Mouse (Mus musculus): Measurements from ENCODE around the gene Ank3. TPM values are rescaled to one million over a fixed set of nuclear protein-coding genes. Genes with fewer than 3 reads are reported as not detected.

Ank3 gene
- polyA plus RNA-seq, 1 experiment from 2014 or later, result 19.0 TPM

GRCm38 (mm10) chr10:69369321-69369720, 29.3 kb upstream of the Ank3 start:
- 74% methylated on average over 6 of the region's 6 CpGs for WGBS
- no peak overlapping the region for H3K4me2 ChIP-seq (ENCODE audit: low read depth, low read length)
- no peak overlapping the region for H3K27ac ChIP-seq (ENCODE audit: low read length)
- H3K36me3 ChIP-seq (ENCODE audit: control insufficient read depth, insufficient read depth, low read length), result no peaks in the 10 kb centered on the region
- no peaks in the 10 kb centered on the region for H3K4me1 ChIP-seq (replicated peaks; ENCODE audit: control insufficient read depth, insufficient read depth, low read length)
- H3K27me3 ChIP-seq (ENCODE audit: control insufficient read depth, insufficient read depth, low read depth, low read length), result no peaks in the 10 kb centered on the region
- no peak for ATAC-seq (ENCODE audit: low read depth)
- no peak overlapping the region for H3K4me3 ChIP-seq (ENCODE audit: low read length)
- H3K9me3 ChIP-seq (ENCODE audit: control insufficient read depth, low read length), result no peaks in the 10 kb centered on the region
- H3K9ac ChIP-seq (ENCODE audit: low read length), result no peak overlapping the region

- Histone ChIP-seq H3K27me3 (ENCODE audit: control insufficient read depth, insufficient read depth, low read depth, low read length) (no peaks in the 10 kb centered on the region), H3K4me1 (replicated peaks; ENCODE audit: control insufficient read depth, insufficient read depth, low read length) (no peaks in the 10 kb centered on the region), H3K4me2 (ENCODE audit: low read depth, low read length) (no peak overlapping the region), H3K36me3 (ENCODE audit: control insufficient read depth, insufficient read depth, low read length) (no peaks in the 10 kb centered on the region), H3K9ac (ENCODE audit: low read length) (no peak overlapping the region), H3K27ac (ENCODE audit: low read length) (no peak overlapping the region), H3K4me3 (ENCODE audit: low read length) (no peak overlapping the region), H3K9me3 (ENCODE audit: control insufficient read depth, low read length) (no peaks in the 10 kb centered on the region)
- ATAC-seq (ENCODE audit: low read depth), result no peak
- 10% methylated on average over 10 of the region's 10 CpGs for WGBS
These were observed 27.1 kb upstream of the Ank3 start for GRCm38 (mm10) chr10:69371441-69371840.

GRCm38 (mm10) chr10:69372061-69372460, 26.5 kb upstream of the Ank3 start:
- 81% methylated on average over 14 of the region's 14 CpGs for WGBS
- no peaks in the 10 kb centered on the region for H3K27me3 ChIP-seq (ENCODE audit: control insufficient read depth, insufficient read depth, low read depth, low read length)

GRCm38 (mm10) chr10:69373796-69374550, 24.6 kb upstream of the Ank3 start:
- 61% methylated on average over 10 of the region's 10 CpGs for WGBS
- Histone ChIP-seq H3K4me3 (ENCODE audit: low read length) (no peak overlapping the region), H3K9ac (ENCODE audit: low read length) (no peak overlapping the region), H3K27ac (ENCODE audit: low read length) (no peak overlapping the region), H3K36me3 (ENCODE audit: control insufficient read depth, insufficient read depth, low read length) (no peaks in the 10 kb centered on the region), H3K27me3 (ENCODE audit: control insufficient read depth, insufficient read depth, low read depth, low read length) (no peaks in the 10 kb centered on the region), H3K4me2 (ENCODE audit: low read depth, low read length) (no peak overlapping the region), H3K4me1 (replicated peaks; ENCODE audit: control insufficient read depth, insufficient read depth, low read length) (no peaks in the 10 kb centered on the region), H3K9me3 (ENCODE audit: control insufficient read depth, low read length) (no peaks in the 10 kb centered on the region)
- no peak for ATAC-seq (ENCODE audit: low read depth)

More at GRCm38 (mm10) chr10:69372061-69372460, 26.5 kb upstream of the Ank3 start:
- Histone ChIP-seq H3K36me3 (ENCODE audit: control insufficient read depth, insufficient read depth, low read length) (no peaks in the 10 kb centered on the region), H3K9ac (ENCODE audit: low read length) (no peak overlapping the region), H3K27ac (ENCODE audit: low read length) (no peak overlapping the region), H3K4me3 (ENCODE audit: low read length) (no peak overlapping the region), H3K4me2 (ENCODE audit: low read depth, low read length) (no peak overlapping the region), H3K4me1 (replicated peaks; ENCODE audit: control insufficient read depth, insufficient read depth, low read length) (no peaks in the 10 kb centered on the region), H3K9me3 (ENCODE audit: control insufficient read depth, low read length) (no peaks in the 10 kb centered on the region)
- ATAC-seq (ENCODE audit: low read depth), result no peak

GRCm38 (mm10) chr10:69375154-69375553, 23.4 kb upstream of the Ank3 start:
- no peaks in the 10 kb centered on the region for H3K9me3 ChIP-seq (ENCODE audit: control insufficient read depth, low read length)
- H3K27me3 ChIP-seq (ENCODE audit: control insufficient read depth, insufficient read depth, low read depth, low read length), result no peaks in the 10 kb centered on the region
- no peak for ATAC-seq (ENCODE audit: low read depth)
- H3K4me3 ChIP-seq (ENCODE audit: low read length), result no peak overlapping the region
- H3K36me3 ChIP-seq (ENCODE audit: control insufficient read depth, insufficient read depth, low read length), result no peaks in the 10 kb centered on the region
- H3K9ac ChIP-seq (ENCODE audit: low read length), result no peak overlapping the region
- no peaks in the 10 kb centered on the region for H3K4me1 ChIP-seq (replicated peaks; ENCODE audit: control insufficient read depth, insufficient read depth, low read length)
- 46% methylated on average over 7 of the region's 7 CpGs for WGBS
- H3K4me2 ChIP-seq (ENCODE audit: low read depth, low read length), result no peak overlapping the region
- H3K27ac ChIP-seq (ENCODE audit: low read length), result no peak overlapping the region

- 74% methylated on average over 1 of the region's 1 CpGs for WGBS
- Histone ChIP-seq H3K9ac (ENCODE audit: low read length) (no peak overlapping the region), H3K27me3 (ENCODE audit: control insufficient read depth, insufficient read depth, low read depth, low read length) (no peaks in the 10 kb centered on the region), H3K4me1 (replicated peaks; ENCODE audit: control insufficient read depth, insufficient read depth, low read length) (no peaks in the 10 kb centered on the region), H3K4me2 (ENCODE audit: low read depth, low read length) (no peak overlapping the region), H3K9me3 (ENCODE audit: control insufficient read depth, low read length) (no peaks in the 10 kb centered on the region), H3K27ac (ENCODE audit: low read length) (no peak overlapping the region), H3K36me3 (ENCODE audit: control insufficient read depth, insufficient read depth, low read length) (no peaks in the 10 kb centered on the region), H3K4me3 (ENCODE audit: low read length) (no peak overlapping the region)
- no peak for ATAC-seq (ENCODE audit: low read depth)
These were observed 15.4 kb upstream of the Ank3 start for GRCm38 (mm10) chr10:69383186-69383585.

- H3K9me3 ChIP-seq (ENCODE audit: control insufficient read depth, low read length), result no peaks in the 10 kb centered on the region
- no peaks in the 10 kb centered on the region for H3K27me3 ChIP-seq (ENCODE audit: control insufficient read depth, insufficient read depth, low read depth, low read length)
- H3K9ac ChIP-seq (ENCODE audit: low read length), result no peak overlapping the region
- no peak overlapping the region for H3K4me2 ChIP-seq (ENCODE audit: low read depth, low read length)
- H3K4me3 ChIP-seq (ENCODE audit: low read length), result no peak overlapping the region
- no peaks in the 10 kb centered on the region for H3K4me1 ChIP-seq (replicated peaks; ENCODE audit: control insufficient read depth, insufficient read depth, low read length)
- no peak for ATAC-seq (ENCODE audit: low read depth)
- 55% methylated on average over 11 of the region's 11 CpGs for WGBS
- no peaks in the 10 kb centered on the region for H3K36me3 ChIP-seq (ENCODE audit: control insufficient read depth, insufficient read depth, low read length)
- H3K27ac ChIP-seq (ENCODE audit: low read length), result no peak overlapping the region
These were observed 13.9 kb upstream of the Ank3 start for GRCm38 (mm10) chr10:69384640-69385039.

- Histone ChIP-seq H3K36me3 (ENCODE audit: control insufficient read depth, insufficient read depth, low read length) (no peaks in the 10 kb centered on the region), H3K9ac (ENCODE audit: low read length) (no peak overlapping the region), H3K4me1 (replicated peaks; ENCODE audit: control insufficient read depth, insufficient read depth, low read length) (no peaks in the 10 kb centered on the region), H3K27ac (ENCODE audit: low read length) (no peak overlapping the region), H3K4me2 (ENCODE audit: low read depth, low read length) (no peak overlapping the region), H3K27me3 (ENCODE audit: control insufficient read depth, insufficient read depth, low read depth, low read length) (no peaks in the 10 kb centered on the region), H3K9me3 (ENCODE audit: control insufficient read depth, low read length) (no peaks in the 10 kb centered on the region), H3K4me3 (ENCODE audit: low read length) (no peak overlapping the region)
- no peak for ATAC-seq (ENCODE audit: low read depth)
- WGBS, result 85% methylated on average over 8 of the region's 8 CpGs
These were observed 13.4 kb upstream of the Ank3 start for GRCm38 (mm10) chr10:69385136-69385535.

- H3K27me3 ChIP-seq (ENCODE audit: control insufficient read depth, insufficient read depth, low read depth, low read length), result no peaks in the 10 kb centered on the region
- H3K9ac ChIP-seq (ENCODE audit: low read length), result no peak overlapping the region
- H3K4me2 ChIP-seq (ENCODE audit: low read depth, low read length), result no peak overlapping the region
- no peaks in the 10 kb centered on the region for H3K4me1 ChIP-seq (replicated peaks; ENCODE audit: control insufficient read depth, insufficient read depth, low read length)
- no peak overlapping the region for H3K27ac ChIP-seq (ENCODE audit: low read length)
- H3K36me3 ChIP-seq (ENCODE audit: control insufficient read depth, insufficient read depth, low read length), result no peaks in the 10 kb centered on the region
- H3K9me3 ChIP-seq (ENCODE audit: control insufficient read depth, low read length), result no peaks in the 10 kb centered on the region
- no peak overlapping the region for H3K4me3 ChIP-seq (ENCODE audit: low read length)
- WGBS, result 63% methylated on average over 8 of the region's 8 CpGs
- ATAC-seq (ENCODE audit: low read depth), result no peak
These were observed 11.8 kb upstream of the Ank3 start for GRCm38 (mm10) chr10:69386767-69387166.
